Mouse (Mus musculus) neural tube, embryonic 10.5 days (tissue): ENCODE results near the gene Ttc7.

Source experiments
- DNase-seq: peaks from one replicate; pipeline ENCODE4 v3.0.0-alpha.2; 2017; ENCODE audit warnings: low spot score; ENCODE audit errors: extremely low spot score

Gene Ttc7

DNA sequence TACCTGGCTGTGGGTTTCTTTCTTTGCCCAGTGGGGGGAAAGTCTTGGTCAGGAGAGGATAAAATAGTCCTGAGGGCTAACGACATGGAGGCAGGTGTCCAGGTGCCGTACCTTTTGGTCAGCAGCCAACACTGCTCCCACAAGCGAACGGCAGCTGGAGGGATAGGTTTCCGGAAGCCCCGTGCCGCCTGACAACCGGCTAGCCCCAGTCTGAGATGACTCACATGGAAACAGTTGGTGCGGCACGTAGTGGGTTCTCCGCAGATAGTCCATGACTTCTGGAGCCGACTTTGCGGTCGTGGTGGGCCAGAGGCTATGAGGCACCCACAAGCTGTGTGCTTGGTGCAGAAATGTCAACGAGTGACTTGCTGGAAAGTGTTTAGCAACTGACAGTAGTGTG is 81.4 kb downstream of the Ttc7 start:
- DNase-seq = no peak

DNA sequence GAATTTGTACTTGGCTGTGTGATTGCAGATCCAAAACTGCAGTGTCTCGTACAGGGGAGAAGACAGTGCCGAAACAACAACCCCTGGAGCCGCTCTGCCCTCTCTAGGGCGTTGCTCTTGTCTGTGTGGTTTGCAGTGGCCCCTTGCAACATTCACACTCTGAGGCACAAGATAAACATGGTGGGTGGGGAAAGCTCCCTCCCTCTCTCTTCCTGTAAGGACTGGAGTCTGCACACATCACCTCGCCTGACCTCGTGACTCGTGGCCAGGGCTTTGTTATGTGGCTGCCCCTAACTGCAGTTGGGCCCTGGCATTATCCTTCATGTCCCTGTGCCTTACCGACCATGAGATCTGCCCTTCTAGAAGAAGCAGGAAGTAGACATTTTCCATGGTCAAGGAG is 82.6 kb downstream of the Ttc7 start:
- no peak for DNase-seq

DNA sequence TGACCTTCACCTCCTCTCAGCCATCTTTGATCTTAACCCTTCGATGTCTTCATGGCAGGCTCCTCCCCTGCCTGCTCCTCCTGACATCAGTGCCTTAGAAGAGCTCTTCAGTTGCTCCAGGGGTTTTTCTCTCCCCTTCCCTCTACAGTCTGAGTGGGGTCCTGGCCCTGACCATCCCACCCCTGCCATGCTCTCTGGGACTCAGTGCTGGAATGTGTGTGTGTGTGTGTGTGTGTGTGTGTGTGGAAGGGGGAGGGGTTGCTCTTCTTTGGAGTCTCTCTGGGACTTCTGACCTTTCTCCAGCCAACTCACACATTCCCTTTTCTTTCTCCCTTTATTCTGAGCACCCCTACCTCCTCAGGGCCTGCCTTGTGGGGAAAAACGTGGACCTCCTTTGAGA is 83.8 kb downstream of the Ttc7 start:
- no peak for DNase-seq

DNA sequence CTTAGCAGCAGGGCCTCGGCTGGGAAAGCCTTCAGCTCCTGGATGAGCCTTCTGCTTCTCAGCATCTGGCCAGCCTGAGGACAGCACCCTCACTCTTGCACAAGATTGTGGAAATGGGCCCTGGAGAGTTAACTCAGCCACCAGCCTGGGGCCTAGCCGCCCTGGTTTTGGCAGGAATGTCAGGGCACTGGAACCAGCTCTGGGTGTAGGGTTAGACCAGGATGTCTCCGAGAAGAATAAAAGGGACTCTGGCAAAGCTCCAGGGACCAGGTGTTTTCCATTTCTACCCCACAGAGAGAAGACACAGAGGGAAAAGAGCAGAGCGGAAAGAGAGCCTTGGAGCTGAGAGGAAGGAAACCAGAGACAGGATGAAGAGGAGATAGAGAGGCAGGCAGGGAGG is 84.5 kb downstream of the Ttc7 start:
- no peak for DNase-seq

DNA sequence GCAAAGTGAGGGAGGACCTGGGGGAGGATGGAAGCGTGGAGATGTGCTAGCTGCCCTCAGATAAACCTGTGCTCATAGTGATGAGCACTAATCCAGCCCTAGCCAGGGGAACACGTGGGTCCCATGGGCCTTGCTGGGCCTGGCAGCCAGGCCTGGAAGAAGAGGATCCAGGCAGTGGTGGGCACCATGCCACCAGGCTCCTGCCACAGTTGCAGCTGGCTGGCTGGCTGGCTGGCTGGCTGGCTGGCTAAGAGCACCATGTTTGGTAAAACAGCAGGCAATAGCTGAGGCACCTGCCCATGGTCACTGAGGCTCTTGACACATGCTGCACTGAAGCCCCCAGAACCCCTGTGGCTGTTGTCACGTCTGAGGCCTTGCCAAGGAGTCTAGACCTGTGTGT is 85.0 kb downstream of the Ttc7 start:
- DNase-seq = no peak

DNA sequence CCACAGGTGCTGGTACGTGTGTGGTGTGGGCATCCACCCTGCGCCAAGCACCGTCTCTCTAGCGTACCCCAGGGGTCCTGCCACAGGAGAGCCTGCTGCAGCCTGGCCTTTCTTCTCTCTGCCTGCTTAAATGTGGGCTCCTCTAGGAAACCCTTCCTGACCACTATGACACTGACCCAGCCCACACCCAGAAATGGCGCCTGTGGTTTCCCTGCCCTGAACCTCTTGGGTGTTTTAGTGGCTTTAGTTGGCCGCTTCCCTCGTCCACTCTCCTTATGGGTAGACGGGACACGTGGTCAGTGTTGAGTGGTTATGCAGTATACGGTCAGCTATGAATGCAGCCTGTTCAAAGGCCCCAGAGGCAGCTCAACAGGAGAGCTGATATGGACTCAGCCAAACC is 85.8 kb downstream of the Ttc7 start:
- no peak for DNase-seq

DNA sequence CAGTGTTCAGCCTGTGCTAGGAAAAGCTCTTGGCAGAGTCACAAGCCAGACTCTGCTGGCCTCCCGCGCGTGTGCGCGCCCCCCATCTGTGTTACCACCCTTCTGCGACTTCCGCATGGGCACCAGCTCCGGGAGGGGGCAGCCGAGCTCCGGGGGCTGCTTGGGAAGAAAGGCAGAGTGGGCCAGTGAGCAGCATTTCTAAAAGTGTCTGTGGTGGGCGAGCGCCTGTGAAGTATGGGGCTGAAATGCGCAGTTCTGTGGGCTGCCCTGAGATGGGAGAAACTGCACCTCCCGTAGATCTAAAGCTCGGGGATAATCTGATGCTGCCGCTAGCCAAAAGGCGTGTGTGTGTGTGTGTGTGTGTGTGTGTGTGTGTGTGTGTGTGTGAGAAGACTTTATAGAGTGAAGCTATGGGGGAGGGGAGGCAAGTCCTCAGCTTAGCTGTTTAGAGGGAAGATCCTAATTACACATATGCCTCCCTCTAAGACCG is 86.6 kb downstream of the Ttc7 start:
- no peak for DNase-seq

DNA sequence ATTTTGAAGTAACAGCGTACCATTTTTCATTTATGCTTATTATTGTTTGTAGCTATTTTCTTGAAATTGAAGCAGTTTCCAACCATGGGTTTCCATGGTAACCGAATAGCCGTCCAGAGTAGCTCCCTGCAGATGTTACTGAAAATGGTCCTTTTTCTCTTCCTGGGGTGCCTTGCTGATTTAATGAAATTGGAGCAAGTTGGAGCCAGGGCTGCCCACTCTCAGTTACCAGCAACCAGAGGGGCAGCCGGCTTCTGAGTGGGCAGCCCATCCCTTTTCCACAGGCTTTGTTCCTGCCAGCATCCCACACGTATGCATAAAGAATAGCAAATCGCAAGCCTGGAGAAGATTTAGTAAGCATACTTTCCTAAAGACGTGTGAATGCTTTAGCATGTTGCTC is 89.5 kb downstream of the Ttc7 start:
- DNase-seq = no peak

DNA sequence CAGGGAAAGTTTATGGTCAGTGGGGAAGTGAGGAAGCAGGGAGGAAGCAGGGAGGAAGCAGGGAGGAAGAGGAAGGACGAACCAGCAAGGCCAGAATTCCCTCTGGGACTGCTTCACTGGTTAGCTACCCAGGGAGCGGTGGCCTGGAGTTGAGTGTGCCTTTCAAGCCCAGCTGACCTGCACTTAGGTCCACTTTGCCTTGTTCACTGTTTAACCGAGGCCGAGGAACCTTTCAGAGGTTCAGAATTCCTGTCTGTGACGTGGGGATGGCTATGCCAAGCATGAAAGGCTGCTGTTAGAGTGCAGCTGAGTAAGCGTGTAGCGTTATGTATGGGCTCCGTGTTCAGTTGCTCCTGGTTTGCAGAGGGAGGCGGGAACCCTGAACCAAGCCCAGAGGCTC is 90.6 kb downstream of the Ttc7 start:
- no peak for DNase-seq

DNA sequence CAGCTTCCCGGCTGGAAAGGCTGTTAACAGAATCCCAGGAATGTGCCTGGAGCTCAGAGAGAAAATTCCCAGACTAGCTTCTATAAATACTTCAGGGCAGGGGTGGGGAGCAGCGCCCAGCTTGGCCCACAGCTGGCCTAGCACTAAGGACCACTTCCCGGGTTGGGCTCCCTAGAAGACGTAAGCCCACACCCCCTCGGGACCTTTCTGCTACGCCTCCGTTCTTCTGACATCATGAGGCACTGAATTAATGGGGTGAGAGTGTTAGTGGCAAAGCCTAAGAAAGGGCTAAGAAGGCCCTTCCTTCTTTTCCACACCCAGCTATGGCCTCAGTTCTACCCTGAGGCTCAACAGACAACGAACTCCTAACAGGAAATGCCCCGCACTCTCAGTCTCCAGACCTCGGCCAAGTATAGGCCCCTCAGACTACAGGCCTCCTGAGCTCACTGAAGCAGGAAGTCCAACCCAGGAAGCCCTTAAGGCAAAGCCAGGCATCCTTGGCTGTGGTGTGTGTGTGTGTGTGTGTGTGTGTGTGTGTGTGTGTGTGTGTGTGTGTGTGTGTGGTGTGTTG is 93.3 kb downstream of the Ttc7 start:
- no peak for DNase-seq

DNA sequence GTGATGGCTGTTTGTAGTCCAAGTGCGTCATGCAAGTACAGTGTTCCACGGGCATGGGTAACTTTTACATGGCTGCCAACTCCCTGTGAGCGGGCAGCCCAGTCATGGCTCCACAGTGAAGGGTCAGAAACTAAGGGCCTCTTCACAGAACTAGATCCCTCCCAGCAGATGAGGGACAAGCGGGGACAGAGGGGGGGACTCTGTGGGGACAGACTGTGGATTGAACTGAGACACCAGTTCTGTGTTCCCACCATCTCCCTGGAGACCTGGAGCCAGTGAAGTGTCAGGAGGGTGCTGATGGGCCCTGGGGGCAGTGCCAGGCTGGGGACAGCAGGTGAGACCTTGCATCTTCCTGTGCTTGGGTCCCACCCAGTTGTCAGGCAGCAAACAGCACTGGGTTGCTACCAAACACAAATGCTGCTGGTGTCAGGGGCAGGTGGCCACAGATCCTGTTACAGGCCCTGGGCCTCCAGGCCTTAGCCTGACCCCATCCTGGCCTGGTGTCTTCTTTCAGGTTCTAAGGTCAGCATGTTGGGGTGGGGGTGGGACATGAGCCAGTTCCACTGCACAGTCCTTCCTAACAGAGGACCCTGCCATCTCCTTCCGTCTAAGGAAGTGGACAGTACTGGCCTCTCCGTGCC is 94.3 kb downstream of the Ttc7 start:
- DNase-seq = peak; percentile 55

DNA sequence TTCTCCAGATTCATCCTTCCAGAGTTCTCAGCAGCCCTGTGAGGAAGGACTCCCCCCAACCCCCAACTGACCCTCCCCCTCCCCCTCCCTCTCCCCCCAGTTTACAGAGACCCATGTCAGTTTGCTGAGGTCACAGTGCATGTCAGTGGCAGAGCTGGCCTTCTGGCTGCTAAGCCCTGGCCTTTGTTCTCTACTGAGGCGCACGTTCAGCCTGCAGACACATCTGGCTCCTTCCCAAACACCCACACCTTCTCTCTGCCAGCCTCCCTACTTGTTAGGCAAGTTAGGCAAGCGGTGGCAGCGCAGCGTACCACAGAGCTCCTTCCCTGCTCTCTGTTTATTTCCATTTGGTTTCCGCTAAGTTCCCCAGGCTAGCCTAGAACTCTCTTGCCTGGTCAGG is 94.8 kb downstream of the Ttc7 start:
- DNase-seq = no peak

DNA sequence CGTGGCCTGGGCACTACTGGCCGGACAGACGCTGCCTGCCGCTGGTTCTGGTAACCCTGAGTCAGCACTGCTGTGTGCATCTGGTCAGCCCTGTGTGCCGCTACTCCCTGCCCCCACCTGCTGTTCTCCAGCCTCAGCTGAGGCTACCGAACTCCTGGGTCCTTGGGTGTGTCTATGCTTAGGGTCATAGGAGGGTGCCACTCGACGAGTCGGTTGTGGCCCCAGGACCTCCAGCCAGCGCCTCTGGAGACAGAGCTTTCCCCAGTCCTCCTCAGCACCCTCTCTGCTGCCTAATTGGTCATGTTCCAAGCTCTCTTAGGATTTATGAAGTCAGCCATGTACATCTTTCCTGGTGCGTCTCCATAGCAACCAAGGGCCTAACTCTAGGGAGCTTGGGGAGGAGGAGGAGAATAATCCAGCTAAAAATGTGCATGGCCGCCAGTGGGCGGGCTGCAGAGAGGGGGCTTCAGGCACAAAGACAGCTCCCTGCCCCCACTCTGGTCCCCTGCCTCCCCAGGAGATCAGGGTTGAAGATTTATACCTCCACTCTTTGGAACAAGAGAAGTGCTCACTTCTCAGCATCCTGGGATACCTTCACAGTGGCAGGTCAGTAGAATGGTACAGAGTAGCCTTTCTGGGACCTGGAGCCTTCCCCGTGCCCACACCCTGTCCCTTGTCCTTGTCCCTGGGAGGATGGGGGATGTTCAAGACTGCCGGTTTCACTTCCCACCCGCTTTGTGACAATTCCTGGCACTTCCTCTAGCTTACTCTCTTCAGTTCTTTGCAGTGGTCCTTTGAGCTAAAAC is 95.9 kb downstream of the Ttc7 start:
- DNase-seq = peak; percentile 48

DNA sequence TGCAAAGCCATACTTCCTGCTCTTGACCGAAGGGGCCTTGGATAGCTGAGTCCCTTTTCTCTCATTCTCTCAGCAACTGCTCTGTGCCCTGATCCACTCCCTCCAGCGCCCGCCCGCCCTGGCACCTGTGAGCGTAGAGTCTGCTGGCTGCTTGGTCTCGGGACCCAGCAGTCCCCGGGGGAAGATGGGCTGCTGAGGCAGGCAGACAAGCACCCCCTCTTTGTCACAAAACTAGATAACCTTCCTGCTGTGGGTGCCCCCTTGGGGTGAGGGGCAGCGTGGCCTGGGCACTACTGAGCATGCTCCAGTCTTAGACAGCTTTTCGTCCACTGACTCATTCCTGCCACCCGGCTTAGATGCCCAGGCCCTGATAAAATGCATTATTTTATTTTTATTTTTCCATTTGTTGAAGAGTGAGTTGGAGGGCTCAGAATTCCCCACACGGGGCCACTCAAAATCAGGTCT is 96.5 kb downstream of the Ttc7 start:
- DNase-seq = no peak

DNA sequence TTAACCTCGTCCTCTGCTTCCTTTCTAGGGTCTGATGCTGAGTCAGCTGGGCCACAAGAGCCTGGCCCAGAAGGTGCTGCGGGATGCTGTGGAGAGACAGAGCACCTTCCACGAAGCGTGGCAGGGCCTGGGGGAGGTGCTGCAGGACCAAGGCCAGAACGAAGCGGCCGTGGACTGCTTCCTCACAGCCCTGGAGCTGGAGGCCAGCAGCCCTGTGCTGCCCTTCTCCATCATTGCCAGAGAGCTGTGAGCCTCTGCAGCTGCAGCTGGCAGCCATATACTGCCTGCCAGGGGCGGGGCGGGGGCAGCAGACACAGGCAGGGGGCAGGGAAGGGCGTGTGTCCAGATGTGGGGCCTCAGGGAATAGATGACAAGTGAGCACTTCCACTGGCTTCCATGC is 97.1 kb downstream of the Ttc7 start:
- no peak for DNase-seq

DNA sequence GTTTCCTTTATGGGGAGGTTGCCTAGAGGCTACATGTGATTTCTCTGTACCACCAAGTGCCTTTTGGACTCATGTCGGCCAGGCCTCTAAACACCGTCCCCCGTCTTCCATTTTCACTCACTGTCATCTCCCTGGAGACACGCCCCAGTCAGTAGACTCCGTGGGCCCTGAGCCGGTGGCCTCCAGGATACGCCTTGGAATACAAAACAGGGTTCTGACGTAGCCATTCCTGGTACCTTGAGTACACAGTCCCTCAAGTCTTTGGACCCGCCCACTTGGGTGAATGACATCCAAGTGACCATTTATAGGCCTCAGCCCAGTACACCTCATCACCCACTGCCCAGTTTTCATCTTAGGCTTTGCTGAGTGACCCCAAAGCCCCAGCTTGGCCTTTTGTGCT is 98.0 kb downstream of the Ttc7 start:
- DNase-seq = no peak

DNA sequence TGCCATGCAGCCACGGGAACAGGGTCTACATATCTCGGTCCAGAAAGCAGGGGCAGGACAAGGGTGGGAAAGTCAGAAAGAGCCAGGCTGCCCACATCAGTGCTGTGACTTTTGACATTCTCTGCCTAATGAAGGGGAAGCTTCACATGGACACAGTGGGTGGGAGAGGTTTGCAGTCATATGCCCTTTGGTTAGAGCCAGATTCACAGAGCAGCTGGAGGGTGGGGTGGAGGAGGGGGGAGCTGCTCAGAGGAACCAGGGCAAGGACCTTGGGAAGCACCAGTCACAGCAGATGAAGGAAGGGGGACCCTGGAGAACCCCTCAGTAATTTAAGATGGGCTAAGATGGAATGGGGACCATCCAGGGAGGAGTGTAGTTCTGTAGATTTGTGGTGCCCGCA is 103.1 kb downstream of the Ttc7 start:
- DNase-seq = no peak

DNA sequence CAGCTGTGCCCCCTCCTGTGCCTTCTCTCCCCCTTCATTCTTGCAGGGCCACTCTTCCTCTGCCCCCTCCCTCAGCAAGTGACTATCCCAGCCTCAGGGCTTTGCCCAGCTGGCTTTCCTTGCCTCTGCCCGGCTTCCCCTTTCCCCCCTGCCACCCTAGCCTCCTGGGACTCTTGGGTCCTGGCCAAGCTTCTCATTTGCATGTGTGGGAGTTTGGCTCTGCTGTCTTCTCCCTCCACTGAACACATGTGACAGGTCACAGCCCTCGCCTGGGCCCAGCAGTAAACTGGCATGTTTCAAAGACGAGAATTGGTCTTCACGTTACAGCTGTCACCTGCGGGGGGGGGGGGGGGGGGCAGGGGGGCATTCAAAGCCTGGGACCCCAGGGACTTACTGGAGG is 104.4 kb downstream of the Ttc7 start:
- no peak for DNase-seq

DNA sequence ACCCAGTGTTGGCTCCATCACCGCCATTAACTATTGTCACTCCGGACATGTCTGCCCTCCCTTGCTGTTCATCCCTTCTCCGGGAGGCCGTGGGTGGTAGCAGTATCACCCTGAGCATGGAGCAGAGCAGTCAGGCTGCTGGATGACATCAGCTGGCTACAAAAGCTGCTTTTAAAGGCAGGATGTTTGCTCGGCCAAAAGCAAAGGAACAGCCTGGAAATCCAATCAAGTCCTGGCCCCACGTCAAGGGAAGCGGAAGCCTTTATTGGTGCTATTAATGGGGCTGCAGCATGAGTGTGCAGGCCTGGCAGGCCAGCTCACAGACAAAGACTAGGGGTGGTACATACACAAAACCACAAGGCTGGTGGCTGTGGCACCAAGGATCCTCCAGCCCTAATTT is 108.6 kb downstream of the Ttc7 start:
- DNase-seq = no peak

DNA sequence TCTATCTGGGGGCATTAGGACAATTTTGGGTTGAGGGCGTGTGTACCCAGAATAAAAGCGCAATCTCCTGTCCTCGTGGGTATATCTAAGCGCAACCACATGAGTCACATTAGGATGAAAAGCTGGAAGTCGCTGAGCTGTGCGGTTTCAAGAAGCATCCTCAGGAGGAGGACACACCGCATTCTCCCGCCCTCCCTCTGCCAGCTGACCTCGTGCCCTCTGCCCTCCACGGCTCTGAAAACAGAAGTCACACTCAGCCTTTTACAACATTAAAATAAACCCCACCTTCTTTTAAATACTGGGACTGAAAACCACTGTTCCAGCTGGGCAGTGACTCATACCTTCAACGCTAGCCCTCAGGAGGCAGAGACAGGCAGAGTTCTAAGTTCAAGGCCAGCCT is 114.4 kb downstream of the Ttc7 start:
- no peak for DNase-seq

DNA sequence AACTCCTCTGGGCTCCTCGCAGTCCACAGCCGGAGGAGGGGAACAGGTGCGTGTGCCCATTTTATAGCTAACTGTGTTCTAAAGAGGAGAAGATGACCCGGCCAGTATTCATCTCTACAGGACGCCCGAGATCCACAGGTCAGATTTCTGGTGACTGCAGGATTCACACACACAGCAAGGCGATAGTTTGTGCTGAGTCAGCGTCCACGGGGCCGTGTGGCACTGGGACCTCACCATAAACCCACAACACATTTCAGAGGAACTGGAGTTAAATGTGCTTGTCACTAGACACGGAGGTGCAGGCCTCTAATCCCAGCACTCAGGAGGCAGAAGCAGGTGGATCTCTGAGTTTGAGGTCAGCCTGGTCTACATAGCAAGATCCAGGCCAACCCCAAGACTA is 119.8 kb downstream of the Ttc7 start:
- DNase-seq = no peak

DNA sequence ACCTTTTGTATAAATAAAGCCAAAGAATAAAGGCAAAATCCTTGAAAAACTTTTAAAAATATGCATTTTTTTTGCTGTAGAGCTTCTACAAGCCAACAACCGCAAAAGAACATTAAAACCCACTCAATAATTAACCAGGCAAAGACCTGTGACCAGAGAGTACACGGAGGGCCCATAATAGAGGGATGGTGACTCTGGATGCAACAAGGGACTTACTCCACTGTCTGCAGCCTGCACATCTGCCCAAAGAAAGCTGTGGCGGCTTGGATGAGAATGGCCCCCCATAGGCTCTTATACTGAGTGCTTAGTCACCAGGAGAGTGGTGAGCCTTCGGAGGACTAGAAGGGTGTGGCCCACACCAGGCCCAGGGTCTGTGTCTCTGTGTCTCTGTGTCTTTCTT is 120.8 kb downstream of the Ttc7 start:
- no peak for DNase-seq

DNA sequence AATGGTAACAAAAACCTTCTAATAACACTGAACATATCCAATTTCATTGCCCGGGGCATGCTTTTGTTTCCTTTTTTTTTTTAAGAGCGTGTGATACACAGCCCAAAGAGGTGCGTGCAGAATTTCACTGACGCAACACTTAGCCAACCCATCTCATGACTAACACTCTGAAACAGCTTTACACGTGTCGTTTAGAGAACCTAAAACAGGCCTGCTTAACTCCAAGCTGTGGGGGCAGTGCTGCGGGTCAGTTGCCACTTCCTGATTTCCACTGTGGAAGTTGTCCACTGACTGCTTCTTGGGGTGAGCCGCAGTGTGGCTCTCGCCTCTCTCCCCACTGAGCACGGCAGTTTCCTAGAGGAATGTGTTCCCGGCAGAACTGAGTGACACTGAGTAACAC is 122.9 kb downstream of the Ttc7 start:
- DNase-seq = no peak
